Mouse (Mus musculus): ENCODE measurements at regions not wholly inside any gene's neighbourhood (a gene's known extent, or its start where the extent isn't known, plus 50 kb on each side); places are given as distances from the start of the nearest gene placed in this dataset.

DNA sequence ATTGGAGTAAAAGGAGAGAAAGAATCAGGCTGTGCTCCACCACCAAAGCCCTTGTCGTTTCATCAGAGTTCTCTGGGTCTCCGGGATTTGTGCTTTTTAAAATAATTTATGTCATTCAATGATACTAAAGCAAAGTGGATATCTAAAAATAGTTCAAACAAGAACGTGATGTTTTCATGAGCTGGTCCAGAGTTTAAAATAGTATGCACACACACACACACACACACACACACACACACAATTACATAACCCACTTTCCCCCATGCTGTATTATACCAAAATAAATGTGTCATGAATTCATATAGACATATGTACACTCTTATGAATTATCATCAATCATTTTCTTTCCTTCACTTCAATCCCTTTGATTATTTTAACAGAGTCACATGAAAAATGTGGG is 118.5 kb upstream of the Gdnf start:
- DNase-seq (ENCODE audit: low spot score): no peak

- no peak for DNase-seq (ENCODE audit: low spot score)
Observed at GRCm38 (mm10) chr15:7694037-7694436, 116.6 kb upstream of the Gdnf start.

GRCm38 (mm10) chr15:7697724-7698123 is 112.9 kb upstream of the Gdnf start:
- no peak for DNase-seq (ENCODE audit: low spot score)

GRCm38 (mm10) chr15:7708836-7709235 is 101.8 kb upstream of the Gdnf start:
- DNase-seq (ENCODE audit: low spot score): no peak

GRCm38 (mm10) chr15:7714641-7715040 is 96.0 kb upstream of the Gdnf start:
- no peak for DNase-seq (ENCODE audit: low spot score)

DNA sequence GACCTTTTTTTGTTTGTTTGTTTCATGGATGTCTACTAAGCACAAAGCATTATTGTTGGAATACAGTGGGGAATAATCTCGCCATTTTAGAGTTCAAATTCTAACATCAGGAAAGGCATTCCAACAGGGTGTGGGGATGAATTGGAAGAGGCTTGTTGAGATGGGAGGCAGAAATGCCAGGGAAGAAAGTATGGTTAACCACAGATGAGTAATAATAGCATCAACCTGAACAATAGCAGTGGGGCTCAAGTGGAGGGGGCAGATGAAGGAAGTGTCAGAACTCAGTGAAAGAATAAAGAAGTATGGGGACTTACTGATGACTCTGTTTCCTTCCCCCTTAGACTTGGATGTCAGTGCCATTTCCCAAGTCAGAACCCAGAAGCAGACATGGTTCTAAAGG is 94.5 kb upstream of the Gdnf start:
- no peak for DNase-seq (ENCODE audit: low spot score)

- DNase-seq (ENCODE audit: low spot score): no peak
Observed at GRCm38 (mm10) chr15:7723202-7723721, 87.4 kb upstream of the Gdnf start.

- no peak for DNase-seq (ENCODE audit: low spot score)
Observed at GRCm38 (mm10) chr15:7723770-7724169, 86.9 kb upstream of the Gdnf start.

DNA sequence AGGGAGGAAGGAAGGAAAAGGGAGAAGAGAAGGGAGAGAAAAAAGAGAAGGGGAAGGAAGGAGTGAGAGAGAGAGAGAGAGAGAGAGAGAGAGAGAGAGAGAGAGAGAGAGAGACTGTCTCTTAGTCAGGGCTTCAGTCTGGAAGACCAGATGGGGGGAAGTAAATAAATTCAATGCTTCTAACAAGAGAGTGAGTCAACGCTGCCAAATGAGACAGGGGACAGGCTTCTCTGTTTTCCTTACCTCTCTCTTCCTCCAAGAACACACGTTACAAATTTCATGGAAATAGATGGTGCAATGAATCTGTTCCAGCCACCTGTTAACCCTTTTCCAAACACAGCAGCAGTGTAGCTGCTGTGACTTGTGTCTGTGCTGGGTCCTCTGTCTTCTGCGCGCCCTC is 85.1 kb upstream of the Gdnf start:
- DNase-seq (ENCODE audit: low spot score): no peak

DNA sequence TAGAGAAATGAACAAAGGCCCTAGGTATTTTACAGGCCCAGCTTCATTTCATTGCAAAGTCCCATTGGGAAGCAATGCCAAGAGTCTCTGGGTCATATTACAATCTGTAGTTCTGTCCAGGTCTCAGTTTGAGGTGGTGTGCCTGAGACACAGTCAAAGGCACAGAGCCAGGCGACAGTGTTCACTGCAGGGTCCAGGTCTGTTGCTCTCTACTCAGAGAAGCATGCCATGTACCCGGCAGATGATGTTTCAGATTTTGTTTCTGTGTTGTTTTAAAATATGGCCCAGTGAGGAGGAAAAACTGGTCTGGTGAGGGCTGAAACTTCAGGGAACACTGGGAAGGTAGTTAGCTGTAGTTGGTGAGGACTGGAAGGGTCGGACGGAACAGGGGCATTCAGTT is 63.1 kb upstream of the Gdnf start:
- DNase-seq (ENCODE audit: low spot score): no peak

DNA sequence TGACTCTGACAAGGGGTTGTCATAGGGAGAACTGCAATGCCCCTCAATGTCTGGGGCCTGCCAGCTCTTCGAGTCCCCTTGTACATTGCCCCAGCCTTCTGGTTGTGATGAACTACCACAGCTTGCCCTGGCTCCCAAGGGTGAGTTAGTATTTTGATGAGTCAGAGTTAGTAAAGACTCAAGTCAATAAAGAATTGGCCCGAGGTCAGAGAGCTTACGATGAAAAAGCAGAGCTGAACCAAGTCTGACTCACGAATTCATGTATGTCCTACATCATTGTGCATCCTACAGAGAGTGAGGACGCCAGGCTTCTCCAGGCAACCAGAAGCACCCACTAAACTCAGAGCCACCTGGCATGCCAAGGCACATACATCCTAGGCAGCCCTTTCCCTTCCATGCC is 60.2 kb upstream of the Gdnf start:
- no peak for DNase-seq (ENCODE audit: low spot score)

Measured in retina, embryonic 14.5 days (tissue).